Mouse (Mus musculus) hindbrain, embryonic 10.5 days (tissue): ENCODE measurements at regions not wholly inside any gene's neighbourhood (a gene's known extent, or its start where the extent isn't known, plus 50 kb on each side); places are given as distances from the start of the nearest gene placed in this dataset.

ENCODE experiments used
- DNase-seq: peaks from one replicate; pipeline ENCODE4 v3.0.0-alpha.2; 2017; ENCODE audit warnings: low spot score
- H3K27ac ChIP-seq: fragments of 300-500 bp; sonication (generic); 2 replicates; pipeline ENCODE4 v1.5.1; 2016; ENCODE audit warnings: mild to moderate bottlenecking, moderate library complexity
- H3K27me3 ChIP-seq: fragments of 300-500 bp; sonication (generic); 2 replicates; pipeline ENCODE4 v1.6.1; 2016; ENCODE audit warnings: mild to moderate bottlenecking; ENCODE audit not compliant: poor library complexity, insufficient read depth, severe bottlenecking
- H3K36me3 ChIP-seq: fragments of 300-500 bp; sonication (generic); 2 replicates; pipeline ENCODE4 v1.6.1; 2016; ENCODE audit warnings: mild to moderate bottlenecking, moderate library complexity
- H3K4me1 ChIP-seq: fragments of 300-500 bp; sonication (generic); replicated peaks from 2 replicates; pipeline ENCODE4 v1.6.1; 2016; ENCODE audit warnings: mild to moderate bottlenecking
- H3K4me3 ChIP-seq: fragments of 300-500 bp; sonication (generic); 2 replicates; pipeline ENCODE4 v1.5.1; 2016; ENCODE audit warnings: mild to moderate bottlenecking, moderate library complexity
- H3K9me3 ChIP-seq: fragments of 300-500 bp; sonication (generic); 2 replicates; pipeline ENCODE4 v1.6.1; 2016; ENCODE audit warnings: mild to moderate bottlenecking, moderate library complexity
- WGBS: fragments of 180-500 bp; shearing (Covaris S2); methylation state at CpG from one replicate; pipeline ENCODE4 v1.1.7; 2016; 5-methylcytosine and 5-hydroxymethylcytosine counted together

GRCm38 (mm10) chr6:53765302-53765701, 55.3 kb downstream of the Tril start:
- H3K27ac ChIP-seq = no peak overlapping the region
- 80% methylated on average over 5 of the region's 5 CpGs for WGBS
- H3K4me1 ChIP-seq = peaks cover 10% of the 10 kb centered on the region
- DNase-seq = no peak
- H3K27me3 ChIP-seq = peaks cover 4% of the 10 kb centered on the region; the same call in 1 of the 2 replicates
- no peaks in the 10 kb centered on the region for H3K36me3 ChIP-seq
- H3K9me3 ChIP-seq = no peaks in the 10 kb centered on the region
- H3K4me3 ChIP-seq = no peak overlapping the region

GRCm38 (mm10) chr6:53762586-53762985, 58.0 kb downstream of the Tril start:
- Histone ChIP-seq H3K27me3 (peaks cover 4% of the 10 kb centered on the region; the same call in 1 of the 2 replicates), H3K27ac (no peak overlapping the region), H3K9me3 (no peaks in the 10 kb centered on the region), H3K36me3 (no peaks in the 10 kb centered on the region), H3K4me3 (no peak overlapping the region), H3K4me1 (peaks cover 16% of the 10 kb centered on the region)
- DNase-seq = no peak
- 73% methylated on average over 9 of the region's 9 CpGs for WGBS

- no peaks in the 10 kb centered on the region for H3K9me3 ChIP-seq
- H3K27ac ChIP-seq = peak overlapping the region; percentile 62
- peaks cover 16% of the 10 kb centered on the region for H3K4me1 ChIP-seq
- DNase-seq = peak; percentile 39
- H3K4me3 ChIP-seq = no peak overlapping the region
- WGBS = 12% methylated on average over 6 of the region's 6 CpGs
- H3K27me3 ChIP-seq = peaks cover 4% of the 10 kb centered on the region; the same call in 1 of the 2 replicates
- no peaks in the 10 kb centered on the region for H3K36me3 ChIP-seq
Observed at GRCm38 (mm10) chr6:53760651-53761058, 60.0 kb downstream of the Tril start.

GRCm38 (mm10) chr6:53759686-53760306, 60.8 kb downstream of the Tril start:
- WGBS = 70% methylated on average over 3 of the region's 3 CpGs
- DNase-seq = no peak
- peaks cover 4% of the 10 kb centered on the region; the same call in 1 of the 2 replicates for H3K27me3 ChIP-seq
- H3K4me3 ChIP-seq = no peak overlapping the region
- H3K4me1 ChIP-seq = peaks cover 16% of the 10 kb centered on the region
- H3K27ac ChIP-seq = peak overlapping the region; percentile 62
- no peaks in the 10 kb centered on the region for H3K36me3 ChIP-seq
- no peaks in the 10 kb centered on the region for H3K9me3 ChIP-seq

GRCm38 (mm10) chr6:53754366-53754765, 66.3 kb downstream of the Tril start:
- Histone ChIP-seq H3K9me3 (no peaks in the 10 kb centered on the region), H3K27ac (no peak overlapping the region), H3K4me1 (no peaks in the 10 kb centered on the region), H3K36me3 (no peaks in the 10 kb centered on the region), H3K4me3 (no peak overlapping the region), H3K27me3 (no peaks in the 10 kb centered on the region)
- no peak for DNase-seq
- 88% methylated on average over 3 of the region's 3 CpGs for WGBS

- Histone ChIP-seq H3K27me3 (no peaks in the 10 kb centered on the region; the same call in 1 of the 2 replicates), H3K4me3 (no peak overlapping the region), H3K4me1 (no peaks in the 10 kb centered on the region), H3K27ac (no peak overlapping the region), H3K9me3 (no peaks in the 10 kb centered on the region), H3K36me3 (no peaks in the 10 kb centered on the region)
- WGBS = 90% methylated on average over 6 of the region's 6 CpGs
- no peak for DNase-seq
Observed at GRCm38 (mm10) chr6:53750539-53750938, 70.1 kb downstream of the Tril start.
